Mouse (Mus musculus): ENCODE measurements around the gene Arsg. TPM values are rescaled to one million over a fixed set of nuclear protein-coding genes. Genes with fewer than 3 reads are reported as not detected.

Arsg gene
- total RNA-seq, 2 experiments from 2014 or later = 10.4 to 14.5 TPM

DNA sequence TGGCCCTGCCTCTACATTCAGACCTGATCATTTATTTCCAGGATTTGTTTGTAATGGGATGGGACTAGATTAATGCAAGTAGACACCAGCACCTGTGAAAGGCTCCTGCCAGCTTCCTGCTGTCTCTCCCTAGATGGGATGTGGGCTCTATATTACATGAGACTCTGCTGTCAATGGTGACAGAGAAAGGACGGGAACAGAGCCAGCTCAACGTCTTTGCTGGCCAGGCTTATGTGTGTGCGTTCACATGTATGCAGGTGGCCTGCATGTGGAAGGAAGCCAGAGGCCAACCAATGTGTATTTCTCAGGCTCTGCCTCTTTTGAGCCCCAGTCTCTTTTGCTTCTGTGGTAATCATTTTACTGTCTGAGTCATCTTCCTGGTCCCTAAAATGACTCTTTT, 105.4 kb downstream of the Arsg start:
- no peak for DNase-seq (ENCODE audit: low spot score in 2 of 2)

DNA sequence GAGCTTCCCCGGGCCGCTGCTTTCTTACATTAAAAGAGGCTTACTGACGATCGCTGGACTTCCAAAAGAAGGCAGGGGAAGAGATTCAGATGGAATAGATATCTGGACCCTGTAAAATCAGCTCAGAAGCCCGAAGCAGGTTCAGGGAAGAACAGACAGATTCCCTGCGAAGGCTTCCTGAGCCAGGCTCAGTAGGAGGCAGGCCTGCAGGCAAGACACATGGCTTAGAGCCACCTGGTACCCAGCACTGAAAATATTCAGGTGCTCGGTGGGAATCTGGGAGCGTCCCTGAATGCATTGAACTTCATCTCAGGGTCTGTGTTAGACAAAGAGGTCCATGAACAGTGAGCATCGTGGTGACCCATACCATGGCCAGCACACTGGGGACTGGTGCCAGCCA, 106.8 kb downstream of the Arsg start:
- no peak for DNase-seq (ENCODE audit: low spot score in 2 of 2)

DNA sequence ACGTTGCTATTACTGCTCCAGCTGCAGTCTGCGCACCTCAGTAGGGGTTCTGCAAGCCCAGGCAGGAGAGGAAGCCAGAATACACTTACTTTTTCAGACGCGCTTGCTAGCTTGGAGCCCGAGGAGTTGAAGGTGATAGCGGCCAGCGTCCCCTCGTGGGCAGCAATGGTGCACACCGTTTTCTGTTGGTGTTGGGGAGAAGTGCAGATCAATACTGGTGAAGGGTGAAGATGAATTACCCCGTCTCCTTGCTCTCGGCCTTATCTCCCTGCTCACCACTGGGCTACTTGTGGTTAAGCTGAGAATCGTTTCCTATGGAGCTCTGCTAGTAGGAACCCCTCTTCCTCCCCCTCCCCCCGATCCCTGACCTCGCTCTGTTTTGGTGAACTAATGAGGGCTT, 110.8 kb downstream of the Arsg start:
- DNase-seq (ENCODE audit: low spot score in 2 of 2) = no peak

DNA sequence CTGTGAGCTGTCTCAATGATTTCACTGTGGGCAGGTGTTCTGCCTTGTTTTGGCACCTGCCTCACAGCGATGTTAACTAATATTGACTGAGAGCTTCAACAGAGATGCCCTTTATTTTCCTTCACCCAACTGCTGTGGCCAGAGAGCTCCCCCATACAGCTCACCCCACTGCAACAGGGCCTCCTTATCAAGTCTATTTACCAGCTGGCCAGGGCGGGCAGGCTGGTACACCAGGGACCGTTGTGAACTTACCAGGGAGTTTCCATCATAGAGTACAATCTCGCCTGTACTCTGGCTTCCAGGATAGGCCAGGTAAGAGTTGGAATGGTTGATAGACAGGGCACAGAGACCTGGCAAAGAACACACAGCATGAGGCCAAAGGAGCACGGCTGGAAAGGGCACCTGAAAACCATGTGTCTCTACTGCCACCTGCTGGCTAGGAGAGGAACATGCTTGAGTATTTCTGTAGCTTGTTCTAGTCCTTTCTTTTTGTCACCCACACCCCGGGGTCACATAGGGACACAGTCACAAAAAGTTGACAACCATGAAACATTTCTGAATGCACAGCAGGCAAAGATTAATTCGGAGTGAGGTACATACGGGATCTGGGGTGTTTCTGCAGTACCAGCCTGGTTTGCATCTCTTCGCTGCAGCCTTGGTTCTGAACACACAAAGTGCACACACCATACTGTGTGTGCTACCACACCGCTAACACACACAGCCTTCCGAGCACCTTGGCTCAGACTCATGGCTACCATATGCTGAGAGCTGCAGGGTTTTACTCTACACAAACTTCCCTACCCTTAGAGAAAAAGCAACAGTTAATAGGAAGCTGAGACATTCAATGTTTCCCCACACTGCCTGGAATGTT, 111.9 kb downstream of the Arsg start:
- DNase-seq (ENCODE audit: low spot score in 2 of 2) = peak; percentile 28 to 45

DNA sequence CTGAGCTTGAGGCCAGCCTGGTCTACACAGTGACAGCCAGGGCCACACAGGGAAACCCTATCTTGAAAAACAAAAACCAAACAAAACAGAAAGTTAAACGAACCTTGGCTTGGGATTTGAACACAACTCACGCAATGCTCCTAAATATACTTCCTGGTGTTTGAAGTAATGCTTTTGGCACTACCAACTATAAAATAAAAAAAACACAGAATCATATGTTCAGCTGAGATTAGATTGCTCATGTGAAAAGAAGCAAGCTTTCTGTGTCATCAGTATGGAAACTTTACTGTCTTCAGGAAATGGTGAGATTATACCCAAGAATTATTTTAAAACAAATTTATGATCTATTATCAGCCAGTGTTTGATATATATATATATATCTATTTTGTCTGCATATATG, 113.2 kb downstream of the Arsg start:
- no peak for DNase-seq (ENCODE audit: low spot score in 2 of 2)

DNA sequence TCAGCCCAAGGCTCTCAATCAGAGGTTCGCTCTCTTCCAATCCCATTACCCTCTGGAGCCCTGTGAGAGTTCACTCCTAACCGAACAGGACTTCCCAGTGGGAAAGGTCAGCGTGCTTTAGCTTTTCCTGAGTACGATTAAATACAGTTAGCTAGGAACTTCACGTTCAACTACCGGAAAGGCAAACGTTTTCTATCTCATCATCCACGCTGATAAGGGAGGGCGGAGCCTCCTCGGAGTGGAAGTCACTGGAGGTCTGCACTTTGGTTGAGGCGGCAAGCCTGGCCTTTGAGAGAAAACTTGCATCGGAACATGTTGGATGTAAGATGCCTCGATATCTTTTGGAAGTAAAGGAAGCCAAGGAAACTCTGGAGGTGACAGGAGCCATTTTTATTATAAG, 113.8 kb downstream of the Arsg start:
- DNase-seq (ENCODE audit: low spot score in 2 of 2) = no peak

DNA sequence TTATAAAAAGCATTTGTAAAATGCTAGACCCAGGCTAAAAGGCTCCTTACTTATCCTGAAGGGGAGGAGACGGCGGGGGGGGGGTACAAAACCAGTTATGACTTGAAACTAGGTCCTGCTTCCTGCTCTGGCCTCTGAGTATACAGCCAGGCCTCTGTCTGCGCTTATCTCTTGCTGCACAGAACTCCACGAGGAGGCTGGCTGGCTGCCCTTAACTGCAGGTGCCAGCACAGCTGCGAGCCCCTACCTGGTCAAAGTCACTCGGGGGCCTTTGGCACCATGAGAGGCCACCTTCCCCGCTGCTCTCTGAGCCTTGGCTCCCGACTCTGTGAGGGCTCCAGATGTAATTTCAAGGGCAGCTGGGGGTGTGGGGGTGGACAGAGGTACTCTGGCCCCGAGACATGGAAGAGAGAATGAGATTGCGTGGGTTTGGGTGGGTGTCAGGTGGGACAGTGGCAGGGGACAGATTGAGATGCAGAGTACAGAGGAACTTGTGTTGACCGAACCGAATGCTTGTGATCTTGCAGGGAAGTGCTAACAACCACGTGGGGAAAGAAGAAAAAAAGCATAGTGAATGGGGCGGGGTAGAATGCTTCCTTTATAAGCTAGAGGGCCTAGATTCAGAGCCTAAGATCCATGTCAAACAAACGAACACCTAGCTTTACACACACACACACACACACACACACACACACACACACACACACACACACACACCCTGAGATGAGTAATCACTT, 114.6 kb downstream of the Arsg start:
- no peak for DNase-seq (ENCODE audit: low spot score in 2 of 2)

DNA sequence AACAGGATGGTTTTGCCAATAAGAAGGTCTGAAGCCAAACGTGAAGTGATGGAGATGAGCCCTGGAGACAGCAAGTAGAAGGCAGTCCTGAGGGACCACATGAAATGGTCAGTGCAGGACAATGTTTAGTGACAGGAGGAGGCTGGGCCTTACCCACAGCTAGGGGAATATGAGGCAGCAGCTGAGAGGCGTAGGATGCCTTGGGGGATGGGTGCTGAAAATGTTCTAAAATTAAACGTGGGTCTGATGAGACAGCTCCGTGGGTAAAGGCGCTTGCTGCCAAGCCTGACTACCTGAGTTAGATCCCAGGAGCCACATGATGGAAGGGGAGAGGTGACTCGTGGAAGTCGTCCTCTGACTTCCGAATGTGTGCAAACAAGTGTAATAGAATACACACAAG, 116.8 kb downstream of the Arsg start:
- no peak for DNase-seq (ENCODE audit: low spot score in 2 of 2)

DNA sequence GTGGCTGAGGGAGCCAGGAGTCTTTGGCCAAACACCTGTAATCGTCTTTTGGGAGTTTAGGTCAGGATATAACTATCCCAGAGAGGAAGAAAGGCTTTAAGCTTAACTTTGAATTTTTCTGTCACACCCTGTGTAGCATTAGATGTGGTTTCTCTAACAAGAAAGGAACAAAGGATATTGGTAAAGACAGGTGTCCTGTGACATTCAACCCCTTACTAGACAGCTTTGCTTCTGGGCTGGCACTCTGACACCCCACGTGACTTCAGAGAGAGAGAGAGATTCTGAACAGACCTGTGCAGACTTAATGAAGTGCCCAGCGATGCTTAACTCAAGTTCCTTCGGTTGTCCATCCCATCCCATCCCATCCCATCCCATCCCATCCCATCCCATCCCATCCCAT, 118.3 kb downstream of the Arsg start:
- DNase-seq (ENCODE audit: low spot score in 2 of 2) = no peak

DNA sequence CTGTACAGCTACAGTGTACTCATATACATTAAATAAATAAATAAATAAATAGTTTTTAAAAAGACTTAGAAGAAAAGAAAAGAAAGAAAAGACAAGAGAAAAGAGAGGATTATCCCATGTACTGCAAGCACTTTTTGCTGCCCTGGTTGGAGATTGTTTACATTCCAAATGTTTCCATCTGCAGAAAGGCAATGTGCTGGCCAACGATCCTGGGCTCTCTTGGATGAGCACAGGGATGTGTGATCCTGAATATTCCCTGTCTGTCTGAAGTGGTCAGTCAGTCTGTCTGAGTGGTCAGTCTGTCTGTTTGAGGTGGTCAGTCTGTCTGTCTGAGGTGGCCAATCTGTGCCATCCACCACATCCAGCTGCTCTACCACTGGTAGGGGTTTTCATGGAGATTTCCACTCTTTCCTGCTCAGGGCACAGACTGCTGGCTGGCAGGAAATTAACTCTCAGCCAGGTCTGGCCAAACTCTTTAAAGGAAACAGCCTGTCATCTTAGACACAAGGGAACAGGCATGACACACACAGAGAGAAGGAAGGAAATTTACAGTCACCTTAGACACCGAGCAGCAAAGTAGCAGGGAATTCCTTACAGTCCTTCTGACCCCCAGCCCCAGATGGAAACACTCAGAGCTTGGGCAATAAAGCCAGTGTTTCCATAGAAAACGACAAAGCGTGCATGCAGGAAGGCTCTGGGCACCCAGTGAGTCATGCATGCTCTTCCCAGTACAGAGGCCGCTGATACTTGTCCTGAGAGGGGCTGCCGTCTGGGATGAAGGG, 120.2 kb downstream of the Arsg start:
- DNase-seq (ENCODE audit: low spot score in 2 of 2) = no peak

DNA sequence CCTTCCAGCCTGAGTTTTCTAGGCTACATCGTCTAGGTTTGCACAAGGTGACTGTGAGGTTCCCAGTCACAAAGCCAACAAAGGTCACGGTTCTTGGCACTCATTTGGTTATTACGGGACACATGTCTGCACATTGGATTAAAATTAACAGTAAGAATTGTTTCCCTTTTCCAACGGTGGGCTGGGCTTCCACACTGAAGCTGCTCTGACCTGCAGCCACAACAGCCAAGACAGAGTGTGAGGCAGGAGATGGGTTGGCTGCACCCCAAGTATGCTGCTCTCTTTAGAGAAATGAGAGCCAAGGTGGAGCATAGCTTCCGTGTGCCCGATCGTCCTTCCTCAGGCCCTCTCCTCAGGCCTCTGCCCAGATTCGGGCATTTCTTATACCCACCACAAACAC, 121.6 kb downstream of the Arsg start:
- no peak for DNase-seq (ENCODE audit: low spot score in 2 of 2)

DNA sequence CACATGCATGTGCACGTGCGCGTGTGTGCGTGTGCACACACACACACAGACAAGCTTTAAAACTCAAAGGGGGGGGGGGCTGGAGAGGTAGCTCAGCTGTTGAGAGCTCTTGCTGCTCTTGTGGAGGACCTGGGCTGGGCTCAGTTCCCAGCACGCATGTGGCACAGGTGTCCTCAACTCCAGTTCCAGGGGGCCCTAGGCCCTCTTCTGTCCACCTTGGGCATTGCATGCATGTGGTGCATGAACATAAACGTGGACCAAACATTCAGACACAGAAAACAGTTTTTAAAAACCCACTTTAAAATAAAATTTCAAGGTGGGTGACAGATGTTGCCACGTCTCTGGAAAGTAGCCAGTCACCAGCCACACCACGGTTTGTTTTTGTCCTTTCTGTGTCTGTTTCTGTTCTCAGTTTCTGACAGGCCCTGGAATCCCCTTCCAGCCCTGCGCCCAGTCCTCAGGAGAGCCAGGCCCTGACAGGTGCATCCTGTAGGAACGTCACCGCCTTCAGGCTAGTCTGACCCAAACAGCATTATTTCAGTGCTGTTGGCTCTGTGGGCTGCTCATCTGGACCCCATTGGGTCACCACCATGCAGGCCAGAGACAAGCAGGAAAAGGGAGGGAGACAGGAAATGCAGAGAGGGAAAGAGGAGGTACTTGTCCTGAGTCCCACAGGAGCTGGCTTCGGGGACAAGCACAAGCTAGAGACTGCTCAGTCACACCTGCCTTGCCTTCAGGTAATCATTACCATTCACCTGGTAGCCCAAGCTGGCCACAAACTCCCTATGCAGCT, 125.8 kb downstream of the Arsg start:
- DNase-seq (ENCODE audit: low spot score in 2 of 2) = no peak

DNA sequence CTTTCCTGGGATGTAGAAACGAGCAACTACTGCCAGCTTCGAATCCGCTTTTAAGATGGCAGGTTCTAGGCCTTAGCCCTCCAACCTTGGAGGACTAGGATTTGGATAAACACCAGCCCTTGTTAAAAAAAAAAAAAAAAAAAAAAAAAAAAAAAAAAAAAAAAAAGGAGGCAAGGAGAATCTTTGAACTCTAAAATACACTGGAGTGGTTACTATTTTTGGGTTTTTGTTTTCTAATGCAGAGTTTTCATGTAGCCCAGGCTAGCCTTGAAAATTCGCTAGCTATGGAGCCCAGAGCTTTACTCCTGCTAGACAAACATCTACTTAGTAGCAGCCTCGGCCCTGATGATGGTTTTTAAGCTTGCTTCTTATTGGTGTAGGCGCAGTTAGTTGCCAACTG, 134.4 kb downstream of the Arsg start:
- DNase-seq (ENCODE audit: low spot score in 2 of 2) = no peak

DNA sequence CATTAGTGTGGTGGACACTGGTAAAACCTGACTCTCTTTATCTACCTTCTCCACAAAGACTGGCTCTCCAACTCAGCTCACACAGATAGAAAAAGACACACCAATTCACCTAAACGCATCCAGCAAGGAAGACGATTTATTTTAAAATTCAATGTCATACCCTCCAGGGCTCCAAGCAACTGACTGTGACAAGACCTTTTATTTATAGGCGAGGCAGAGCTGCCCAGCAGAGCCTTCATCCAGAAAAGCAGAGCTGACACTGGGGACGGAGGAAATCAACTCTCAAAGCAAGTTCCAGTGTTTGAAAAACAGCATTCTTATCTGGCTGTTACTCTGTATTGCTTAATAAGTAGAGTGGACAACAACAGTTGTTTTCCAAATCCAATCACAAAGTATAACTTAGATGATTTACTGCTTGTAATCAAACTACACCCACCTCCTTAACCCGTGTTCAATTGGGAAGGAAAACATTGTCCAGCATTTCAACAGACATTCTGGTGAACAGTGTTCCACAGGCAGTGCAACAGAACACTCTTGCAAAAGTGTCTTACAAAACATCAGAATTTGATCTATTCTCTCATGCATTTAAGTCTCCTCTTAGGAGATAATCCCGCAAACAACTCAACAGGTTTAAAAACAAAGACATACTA, 135.9 kb downstream of the Arsg start:
- no peak for DNase-seq (ENCODE audit: low spot score in 2 of 2)

DNA sequence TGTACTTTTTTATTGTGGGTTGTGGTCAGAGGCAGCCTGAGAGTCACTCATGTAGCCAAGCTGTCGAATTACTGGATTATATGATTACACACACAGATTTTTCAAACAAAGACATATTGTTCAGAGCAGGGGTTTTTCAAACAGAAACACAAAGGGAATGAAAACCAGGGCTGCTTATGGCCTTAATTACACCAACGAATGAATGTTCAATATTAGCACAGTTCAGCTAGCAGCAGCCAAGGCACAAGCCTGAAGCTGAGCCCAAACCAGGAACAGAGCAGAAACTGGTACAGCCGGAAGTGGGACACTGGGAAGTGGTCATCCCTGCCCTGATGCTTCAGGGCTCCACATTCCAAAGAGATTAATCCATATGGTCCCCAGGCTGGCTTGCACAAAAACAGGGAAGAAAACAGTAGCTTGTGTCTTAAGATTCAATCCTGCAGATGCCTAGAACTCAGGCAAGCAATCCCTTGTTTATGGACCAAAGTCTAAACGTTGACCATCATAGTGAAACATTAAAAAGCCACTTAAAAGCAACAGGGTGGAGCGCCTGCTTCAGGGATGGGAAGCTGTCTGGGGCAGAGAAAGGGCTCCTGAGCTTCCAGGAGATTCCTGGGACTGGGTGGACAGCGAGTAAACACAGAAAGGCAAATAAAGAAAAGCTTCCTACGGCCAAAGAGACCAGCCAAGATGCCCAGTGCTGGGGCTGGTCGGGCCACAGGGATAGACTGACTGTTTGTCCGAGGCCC, 137.0 kb downstream of the Arsg start:
- DNase-seq (ENCODE audit: low spot score in 2 of 2) = no peak

DNA sequence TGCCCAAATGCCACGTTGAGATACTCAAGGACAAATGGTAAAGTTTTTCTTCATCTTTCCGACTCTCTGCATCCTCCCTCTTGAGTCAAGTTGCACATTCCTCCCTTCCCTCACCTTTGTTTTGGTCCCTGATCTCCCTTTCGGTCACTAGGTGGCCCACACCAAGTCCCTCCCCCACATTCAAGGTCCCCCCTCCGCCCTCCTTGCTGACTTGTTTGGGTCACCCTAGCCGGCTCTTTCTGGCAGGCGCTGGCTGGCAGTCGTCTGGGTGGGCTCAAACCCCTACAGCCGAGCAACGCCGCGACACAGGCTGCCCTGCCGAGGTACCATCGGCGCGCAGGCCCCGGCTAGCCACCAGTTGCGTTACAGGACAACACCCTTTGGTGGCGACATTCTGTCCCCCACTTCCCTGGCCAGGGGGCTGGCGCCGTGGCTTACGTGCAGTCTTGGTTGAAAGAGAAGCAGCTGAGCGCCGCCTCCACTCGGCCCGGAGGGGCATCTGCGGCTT, 137.7 kb downstream of the Arsg start:
- no peak for DNase-seq (ENCODE audit: low spot score in 2 of 2)

DNA sequence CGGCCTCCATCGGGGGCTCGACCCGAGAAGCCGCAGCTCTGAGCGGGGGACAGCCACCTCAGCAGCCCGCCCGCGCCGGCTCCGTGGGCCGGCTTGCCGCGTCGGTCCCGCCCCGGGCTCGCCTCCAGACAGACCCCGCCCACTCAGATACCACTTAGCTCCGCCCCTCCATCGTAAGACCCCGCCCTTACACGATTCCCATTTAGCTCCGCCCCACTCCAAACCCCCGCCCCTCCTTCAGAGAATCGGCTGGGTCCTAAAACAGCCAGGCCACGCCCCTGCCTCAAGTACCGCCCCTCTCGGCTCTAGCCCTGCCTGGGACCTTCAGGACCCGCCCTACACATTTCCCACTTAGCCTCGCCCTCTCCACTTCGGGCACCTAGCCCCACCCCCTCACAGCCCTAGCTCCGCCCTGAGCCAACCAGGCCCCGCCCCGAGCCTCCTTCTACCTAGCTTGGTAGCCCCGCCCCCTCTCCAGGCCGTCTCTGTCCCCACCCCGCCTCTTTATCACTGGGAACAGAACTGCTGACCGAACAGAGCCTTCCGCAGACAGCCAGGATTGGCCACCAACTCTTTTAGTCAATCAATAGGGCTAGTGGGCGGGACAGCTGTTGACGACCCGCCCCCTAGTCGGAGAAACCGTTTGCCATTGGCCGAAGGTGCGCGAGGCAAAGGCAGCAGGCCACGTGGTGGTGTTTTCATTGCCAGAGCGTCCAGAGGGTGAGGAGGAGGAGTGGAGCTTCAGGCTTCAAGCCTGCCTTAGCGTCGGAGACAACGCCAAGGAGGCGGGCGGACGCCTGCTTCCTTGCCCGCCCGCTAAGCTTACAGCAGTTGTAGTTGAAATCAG, 138.4 kb downstream of the Arsg start, which contains the start of gene Wipi1:
TSS of gene Wipi1 (minus strand) at position 665 of the 847 bp plus-strand sequence.
- peak; percentile 99 for DNase-seq (ENCODE audit: low spot score in 2 of 2)

DNA sequence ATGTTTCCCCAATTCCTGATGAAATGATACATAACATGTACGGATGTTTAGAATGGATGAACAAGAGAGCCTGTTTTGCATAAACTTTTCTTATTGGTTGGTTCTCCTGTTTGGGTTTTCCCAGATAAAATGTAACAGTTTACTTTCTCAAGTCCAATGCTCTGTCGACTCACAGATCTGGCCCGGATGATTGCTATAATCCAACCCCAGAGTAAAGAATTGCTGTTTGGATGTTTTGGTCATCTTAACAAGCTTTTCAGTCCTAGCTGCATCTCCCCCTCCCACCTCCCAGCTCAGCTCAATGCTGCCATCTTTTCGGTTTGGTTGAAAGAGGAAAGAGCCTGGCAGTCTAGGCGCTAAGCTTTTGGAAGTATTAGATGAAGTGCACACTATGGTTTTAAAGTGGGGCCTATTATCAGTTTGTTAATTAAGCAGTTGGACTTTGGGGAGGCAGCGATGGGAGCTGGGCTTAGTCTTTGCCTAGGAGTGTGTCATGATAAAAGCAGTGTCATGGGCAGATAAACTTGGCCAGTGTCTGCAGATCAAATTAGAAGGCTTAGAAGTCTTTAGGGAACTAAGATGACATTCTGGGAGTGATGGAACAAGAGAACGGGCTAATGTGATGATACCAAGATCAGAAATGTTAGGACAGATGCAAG, 139.8 kb downstream of the Arsg start:
- DNase-seq (ENCODE audit: low spot score in 2 of 2) = no peak
